Mouse (Mus musculus) c-Kit-negative CD71-positive TER-119-positive erythroid progenitor cells, embryonic 14.5 days (primary cell): Measurements from ENCODE around the gene Abhd2.
"Not testable (repeated sequence)": the region's sequence is repeated elsewhere in the genome, so short reads cannot be mapped to it uniquely, and the experiment has no call there.

Experiments
- DNase-seq: peaks from one replicate; pipeline ENCODE4 v3.0.0-alpha.2; 2013; ENCODE audit warnings: low read depth, low spot score

Abhd2 gene

DNA sequence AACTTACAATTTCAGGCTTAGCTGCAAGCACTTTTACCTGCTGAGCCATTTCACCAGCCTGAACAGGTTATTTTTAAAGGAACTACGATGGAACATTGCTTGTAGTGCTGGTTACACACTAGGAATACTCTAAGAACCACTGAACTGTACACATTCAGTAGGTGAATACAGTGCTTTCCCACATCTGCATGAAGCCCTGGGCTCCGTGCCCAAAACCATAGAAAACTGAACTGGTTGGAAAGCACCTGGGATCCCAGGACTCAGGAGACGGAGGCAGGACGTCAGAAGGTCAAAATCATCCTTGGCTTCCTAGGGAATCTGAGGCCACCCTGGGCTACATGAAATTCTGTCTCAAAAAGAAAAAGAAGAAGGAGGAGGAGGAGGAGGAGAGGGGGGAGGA lies 6.8 kb upstream of the Abhd2 start:
- no peak for DNase-seq

DNA sequence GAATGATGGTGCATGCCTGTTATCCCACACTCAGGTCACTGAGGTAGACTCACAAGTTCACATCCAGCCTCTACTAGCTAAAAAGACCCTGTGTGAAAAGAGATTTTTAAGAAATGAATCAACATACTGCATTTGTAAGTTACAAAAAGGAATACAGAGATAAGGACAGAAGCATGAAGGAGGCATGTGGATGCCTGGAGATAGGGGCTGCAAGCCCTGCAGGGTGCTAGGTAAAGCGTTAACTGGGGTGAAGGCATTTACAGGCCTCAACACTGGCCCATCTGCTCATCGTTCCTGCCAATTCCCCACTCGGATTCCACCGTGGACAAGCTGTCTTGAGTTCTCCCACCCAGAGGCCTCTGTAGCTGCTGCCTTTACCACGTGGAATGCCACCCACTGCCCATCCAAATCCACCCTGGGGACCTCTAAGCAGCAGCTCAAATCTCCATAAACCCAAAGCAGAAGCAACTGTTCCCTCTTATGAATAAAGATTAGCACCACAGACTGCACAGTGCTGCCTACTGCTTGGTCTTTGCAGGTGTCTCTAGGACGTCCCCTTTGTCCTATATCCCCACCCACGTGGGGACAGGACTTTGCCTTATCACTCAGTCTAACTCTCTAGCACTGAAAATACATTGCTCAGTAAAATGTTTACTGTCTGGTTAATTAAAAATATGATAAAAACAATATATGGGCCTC lies 5.2 kb upstream of the Abhd2 start:
- DNase-seq, result no peak

DNA sequence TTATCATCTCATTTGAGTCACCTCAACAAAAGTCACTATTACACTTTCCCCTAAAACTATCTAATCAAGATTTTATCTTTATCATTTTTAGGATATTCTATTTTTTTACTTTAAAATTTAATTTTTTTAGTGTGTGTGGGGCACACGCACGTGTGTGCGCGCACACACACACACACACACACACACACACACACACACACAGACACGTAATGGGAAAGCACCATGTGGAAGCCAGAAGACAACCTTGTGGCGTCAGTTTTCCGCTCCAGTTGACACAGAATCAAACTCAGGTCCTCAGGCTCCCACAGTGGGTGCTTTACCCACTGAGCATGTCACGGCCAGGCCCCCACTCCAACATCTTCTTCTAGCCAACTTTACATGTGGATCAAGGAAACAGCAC lies 4.1 kb upstream of the Abhd2 start:
- DNase-seq, result no peak

DNA sequence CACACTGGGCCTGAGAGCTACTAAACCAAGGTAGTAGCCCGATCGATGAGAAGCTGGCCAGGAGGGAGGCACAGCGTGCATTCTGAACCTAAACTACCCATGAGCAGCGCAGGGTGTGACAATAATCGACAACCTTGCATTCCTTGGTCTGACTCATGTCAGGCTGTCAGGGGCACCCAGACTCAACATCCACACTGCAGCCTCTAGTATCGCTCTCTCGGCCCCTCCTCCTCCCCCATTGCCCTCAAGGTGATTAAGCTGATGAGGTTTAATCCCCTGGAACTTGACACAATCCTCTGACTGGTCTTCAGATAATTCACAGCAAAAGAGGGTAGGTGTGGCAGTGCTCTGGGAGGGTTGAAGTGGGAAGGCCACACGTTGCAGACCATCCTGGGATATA lies 3.6 kb upstream of the Abhd2 start:
- peak; percentile 59 for DNase-seq

DNA sequence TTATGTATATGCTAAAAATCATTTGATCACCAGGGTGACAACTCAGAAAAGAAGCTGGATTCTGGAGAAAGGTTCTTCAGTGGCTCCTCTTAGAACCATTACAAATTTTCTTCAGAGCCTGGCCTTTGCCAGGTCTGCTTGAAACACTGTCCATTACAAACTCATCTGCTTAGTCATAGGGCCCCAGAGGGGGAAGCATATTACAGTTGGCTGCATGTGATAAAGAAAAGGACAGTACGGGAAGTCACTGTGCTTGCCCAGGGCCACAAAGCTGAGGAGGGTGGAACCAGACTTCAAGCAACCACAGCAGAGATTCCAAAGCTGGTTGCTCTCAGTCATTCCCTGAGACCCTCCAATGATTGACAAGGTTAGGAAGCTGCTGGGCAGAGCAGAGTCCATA lies 3.1 kb upstream of the Abhd2 start:
- peak; percentile 78 for DNase-seq

DNA sequence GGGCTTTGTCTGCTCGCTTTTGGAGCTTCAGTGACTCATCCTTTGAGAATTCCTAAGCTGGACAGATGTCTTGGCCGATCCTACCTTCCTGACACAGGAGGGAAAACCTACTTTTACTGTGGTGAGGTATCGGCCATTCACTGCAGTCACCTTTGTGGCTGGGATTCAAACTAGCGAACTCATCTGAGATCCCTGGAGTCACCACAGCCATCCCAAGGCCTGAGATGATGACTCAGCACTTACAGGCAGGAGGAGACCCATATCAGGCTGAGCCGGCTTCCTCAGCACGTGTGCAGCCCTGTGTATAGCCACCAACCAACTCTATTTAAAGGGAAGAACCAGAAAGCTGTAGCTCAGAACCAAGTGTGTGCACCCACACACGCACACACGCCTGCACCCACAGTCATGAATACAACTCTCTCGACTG lies 2.0 kb upstream of the Abhd2 start:
- DNase-seq, result peak; percentile 87

DNA sequence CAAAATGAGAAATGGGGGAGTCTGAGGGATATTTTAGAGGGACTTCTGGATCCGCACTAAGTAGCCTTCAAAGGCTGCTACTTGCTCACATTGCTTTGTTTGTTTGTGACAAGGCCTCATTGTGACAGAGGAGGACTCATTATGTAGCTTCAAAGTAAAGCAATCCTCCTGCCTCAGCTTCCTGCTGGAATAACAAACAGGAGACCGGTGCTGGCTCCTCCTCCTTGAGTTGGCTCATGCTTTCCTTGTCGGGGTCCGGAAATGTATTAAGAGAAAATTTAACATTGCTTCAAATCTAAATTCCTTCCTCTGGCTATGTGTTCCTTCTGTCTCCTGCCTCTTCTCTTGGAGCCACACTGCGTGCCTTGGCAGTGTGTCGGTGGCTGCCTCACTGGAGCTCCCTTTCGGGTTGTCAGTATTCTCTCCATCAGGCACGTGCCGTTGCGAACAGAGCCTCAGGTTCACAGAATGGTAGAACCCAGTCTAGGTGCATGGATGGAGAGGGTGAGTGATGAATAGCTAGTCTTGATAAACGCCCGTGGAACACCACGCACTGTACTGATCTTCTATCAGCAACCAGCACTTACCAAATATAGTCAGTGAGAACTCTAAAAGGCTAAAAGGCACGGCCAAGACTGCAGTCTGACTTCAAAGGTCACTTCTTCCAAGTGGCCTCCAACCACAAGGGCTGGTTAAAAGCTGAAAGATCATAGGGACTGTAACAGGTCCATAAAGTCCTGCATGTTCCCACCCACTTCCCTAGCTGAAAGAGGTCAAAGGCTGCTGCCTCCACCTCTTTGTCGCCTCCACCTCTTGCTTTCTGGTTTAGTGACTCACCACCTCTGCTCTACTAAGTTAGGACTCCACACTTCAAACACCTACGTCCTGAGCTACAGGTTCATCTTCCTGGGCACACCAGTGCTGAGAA lies 874 bp upstream of the Abhd2 start:
- DNase-seq, result no peak

DNA sequence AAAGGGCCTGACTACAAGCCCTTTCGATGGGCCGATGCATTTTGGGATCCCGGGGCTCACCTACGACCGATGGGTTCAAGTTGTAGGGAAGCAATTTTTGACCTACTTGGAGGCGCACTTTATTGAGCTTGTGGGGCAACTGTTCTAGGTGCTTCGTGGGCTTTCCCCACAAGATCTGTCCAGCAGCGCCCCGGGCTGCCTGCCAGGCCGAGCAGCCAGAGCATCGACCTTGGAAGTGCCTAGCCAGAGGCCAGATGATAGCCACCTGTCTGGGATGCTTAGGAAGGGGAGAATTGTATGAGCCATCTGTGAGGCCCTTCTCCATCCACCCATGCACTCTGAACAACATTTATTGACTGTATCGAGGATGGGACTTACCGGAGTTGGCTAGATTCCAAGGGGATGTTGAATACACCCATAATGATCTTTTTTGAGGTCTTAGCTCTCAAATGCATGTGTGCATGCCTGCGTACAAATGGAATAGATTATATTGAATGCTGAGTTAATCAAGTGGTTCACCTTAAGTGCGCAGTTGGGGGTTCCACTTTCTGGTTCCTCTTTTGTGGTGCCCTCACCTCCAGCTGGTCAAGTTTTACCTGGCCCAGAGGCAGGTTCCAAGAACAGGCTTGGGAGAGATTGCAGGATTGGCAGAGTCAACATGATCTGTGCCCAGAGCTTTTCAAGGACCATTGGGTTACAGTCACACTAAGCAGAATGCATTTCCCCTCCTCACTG lies 906 bp downstream of the Abhd2 start:
- no peak for DNase-seq

DNA sequence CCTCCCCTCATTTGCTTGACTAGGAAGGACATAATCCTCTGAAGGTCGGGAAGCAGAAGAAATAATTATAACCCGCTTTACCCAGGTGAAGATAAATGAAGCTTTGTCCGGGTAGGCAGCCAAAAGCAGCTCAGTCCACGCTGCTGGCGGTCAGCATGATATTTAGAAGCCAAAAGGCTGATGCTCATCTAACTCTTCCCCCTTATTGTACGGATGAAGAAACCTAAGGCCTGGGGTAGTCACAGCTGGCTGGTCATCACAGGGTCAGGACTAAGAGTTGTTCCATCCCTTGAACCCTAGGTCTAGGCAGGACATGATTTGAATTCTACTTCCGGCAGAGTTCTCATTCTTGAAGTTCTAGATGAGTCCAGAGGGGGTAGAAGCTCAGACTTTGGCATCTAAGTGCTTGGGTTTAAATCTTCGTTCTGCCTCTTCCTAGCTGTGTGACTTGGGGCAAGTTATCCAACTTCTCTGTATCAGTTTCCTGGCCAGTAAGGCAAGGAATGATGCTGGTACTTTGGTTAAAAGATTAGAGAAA lies 1.5 kb downstream of the Abhd2 start:
- no peak for DNase-seq

DNA sequence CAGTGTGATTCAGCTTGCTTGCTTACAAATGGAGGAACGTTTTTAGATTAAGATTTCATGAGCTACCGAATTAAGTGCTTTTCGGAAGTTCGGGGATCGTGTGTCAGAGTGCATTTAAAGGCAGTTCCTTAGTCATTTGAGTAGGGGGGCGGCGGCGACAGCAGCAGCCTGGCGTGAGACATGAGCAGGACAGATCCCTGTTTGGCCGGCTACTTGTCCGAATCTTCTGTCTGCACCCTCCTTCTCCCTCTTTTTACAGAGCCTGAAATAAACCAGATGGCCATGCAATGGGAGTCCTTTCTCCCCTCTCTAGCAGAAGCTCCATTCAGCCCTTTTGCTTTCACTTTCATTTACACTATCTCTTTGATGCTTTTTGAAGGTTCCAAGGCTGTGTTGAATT lies 2.3 kb downstream of the Abhd2 start:
- DNase-seq, result no peak

DNA sequence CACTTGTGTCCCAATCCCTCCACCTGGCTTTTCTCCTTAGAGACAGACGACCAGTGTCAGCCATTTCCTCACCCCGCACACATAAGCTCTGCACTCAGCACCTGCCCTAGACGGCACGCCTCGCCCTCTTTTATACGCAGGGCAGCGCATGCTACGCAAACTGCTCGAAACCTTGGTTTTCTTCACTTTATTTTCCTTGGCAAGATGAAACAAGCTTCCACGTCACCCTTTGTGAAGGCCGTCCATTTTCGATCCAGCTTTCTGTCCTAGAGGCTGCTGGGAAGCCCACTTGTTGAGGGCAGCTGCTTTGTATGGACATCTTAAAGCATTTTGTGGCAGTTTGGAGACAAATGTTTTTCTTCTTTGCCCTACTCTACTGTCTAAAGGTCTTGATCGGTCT lies 5.4 kb downstream of the Abhd2 start:
- DNase-seq, result no peak

DNA sequence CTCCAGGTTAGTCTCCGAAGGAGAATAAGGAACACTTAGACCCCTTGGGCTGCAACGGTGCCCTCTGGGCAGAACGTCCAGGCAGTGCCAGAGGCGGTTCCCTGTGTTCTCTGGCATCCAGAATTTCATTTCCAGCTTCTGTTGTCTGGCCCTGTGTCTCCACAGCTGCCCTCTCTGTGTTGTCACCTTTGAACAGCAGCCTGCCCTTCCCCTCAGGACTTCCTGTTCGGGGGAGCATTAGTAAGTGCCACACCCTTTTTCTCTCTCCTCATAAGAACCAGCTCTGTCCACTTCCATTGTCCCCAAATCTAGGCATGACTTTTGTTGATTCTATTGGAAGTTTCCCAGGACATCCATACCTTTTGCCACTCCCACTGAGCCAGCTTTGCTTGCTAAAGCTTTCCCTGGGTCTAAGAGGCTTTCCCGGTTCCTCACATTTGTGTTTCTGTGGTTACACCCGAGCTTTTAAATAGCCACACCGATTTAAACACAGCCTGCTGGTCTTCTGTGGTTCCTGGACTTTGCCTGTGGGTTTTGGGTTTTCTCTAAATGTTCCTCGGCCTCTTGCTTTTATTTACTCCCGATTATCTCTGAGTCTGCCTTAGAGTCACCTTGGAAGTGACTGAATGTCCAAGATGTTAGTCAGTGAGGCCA lies 6.5 kb downstream of the Abhd2 start:
- DNase-seq, result no peak

DNA sequence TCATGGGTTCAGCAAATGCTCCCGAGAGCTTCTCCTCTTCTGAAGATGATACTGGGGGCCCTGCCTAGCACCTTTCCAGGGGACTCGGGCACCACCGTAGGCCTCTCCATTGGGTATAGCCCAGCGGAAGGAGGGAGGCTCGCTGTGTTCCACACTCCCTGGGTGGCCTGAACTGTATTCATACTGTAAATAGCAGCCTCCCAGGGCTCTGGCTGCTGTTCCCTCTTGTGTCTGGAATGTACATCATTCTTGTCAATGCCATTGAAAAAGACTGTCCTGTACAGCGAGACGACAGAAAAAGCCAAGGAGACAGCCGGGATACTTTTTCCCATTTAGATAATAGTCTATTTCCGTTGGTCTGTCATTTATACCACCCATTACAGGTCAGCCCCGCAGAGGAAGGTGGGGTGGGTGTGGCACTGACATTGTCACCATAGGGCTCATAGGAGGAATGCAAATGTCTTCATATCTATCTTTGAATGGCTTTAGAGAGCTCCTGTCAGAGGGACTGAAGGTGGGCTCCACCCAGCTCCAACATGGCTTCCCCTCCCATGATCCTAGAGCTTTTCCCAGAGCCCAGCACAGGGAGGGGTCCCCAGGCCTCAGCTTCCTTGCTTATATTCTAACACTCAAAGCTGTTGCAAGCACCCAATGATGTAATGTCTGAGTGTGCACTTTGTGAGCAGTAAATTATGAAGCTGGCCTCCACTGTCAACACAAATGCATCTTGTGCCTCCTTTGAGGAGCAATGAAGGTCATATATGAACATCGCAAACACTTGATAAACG lies 10.1 kb downstream of the Abhd2 start:
- DNase-seq, result no peak

DNA sequence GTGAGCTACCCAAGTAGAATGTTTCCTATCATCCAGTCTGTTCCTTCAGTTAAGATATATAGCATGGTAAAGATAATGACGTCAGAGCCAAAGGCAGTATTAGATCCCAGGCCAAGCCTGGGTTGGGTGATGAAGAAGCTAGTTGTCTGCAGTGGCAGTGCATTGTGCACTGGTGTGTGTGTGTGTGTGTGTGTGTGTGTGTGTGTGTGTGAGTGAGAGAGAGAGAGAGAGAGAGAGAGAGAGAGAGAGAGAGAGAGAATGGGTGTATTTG lies 10.6 kb downstream of the Abhd2 start:
- not testable (repeated sequence) for DNase-seq

DNA sequence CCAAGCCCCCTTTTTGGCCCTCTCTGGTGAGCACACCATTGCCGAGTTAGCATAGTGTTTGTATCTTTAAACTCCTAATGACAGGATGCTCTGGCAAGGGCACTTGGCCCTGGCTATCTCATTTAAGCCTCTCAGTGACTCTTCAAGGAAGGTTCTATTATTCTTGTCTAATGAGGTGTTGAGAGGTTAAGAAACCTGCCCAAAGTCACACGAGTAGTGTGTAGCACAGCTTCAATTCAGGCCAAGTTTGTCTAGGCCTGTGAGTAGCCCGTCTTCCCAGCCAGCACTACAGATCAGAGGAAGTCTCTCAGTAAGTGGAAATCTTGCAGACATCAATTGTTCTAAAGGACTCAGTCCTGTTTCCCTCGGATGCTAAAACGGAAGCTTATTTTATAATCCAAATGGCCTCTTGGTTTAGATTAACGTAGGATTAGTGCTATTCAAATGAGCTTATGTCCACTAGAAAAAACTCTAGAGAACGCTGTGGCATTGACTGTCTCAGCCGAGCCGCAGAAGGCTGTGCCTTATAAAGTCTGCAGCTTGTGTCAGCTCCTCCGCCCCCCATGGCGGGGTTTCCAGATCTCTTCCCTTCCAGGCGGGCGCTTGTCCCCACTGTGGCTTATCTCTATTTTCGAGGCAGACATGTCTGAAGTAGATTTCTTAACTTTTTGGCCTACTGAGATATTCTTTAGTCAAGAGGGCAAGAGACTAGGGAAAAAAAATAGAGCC lies 11.3 kb downstream of the Abhd2 start:
- DNase-seq, result no peak

DNA sequence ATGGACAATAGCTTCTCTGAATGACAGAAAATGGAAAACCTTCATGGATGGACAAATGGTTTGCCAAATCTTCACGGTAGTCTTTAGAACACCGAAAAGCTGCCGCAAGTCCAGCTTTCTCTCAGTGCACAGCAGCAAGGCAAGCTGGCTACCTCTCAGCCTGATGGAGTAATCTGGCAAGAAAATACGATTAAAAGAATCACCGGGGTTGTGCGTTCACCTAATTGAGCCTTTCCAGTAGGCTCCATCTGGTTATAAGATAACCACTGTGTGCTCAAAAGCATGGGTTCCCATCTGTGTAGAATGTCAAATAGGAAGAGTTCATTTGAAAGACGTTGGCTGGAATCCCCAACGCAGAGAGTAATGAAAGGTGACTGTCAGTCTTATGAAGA lies 11.9 kb downstream of the Abhd2 start:
- DNase-seq, result no peak

DNA sequence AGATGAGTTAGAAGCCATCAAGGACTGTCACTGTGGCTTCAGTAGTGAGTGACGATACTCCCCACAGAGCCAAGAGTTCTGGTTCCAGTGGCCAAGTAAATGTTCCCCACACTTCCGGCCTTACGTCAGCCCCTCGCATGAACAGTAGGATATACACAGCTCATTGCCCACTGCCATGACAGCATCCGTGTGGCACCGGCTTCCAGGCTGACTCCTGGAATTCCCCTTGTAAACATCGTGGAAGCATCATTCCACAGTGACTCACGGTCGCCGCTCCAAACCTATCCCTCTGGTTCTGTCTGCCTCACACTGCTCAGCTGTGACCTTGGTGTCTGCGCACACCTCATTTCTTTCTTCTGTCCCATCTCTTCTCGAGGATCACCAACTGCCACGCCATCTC lies 12.4 kb downstream of the Abhd2 start:
- no peak for DNase-seq

DNA sequence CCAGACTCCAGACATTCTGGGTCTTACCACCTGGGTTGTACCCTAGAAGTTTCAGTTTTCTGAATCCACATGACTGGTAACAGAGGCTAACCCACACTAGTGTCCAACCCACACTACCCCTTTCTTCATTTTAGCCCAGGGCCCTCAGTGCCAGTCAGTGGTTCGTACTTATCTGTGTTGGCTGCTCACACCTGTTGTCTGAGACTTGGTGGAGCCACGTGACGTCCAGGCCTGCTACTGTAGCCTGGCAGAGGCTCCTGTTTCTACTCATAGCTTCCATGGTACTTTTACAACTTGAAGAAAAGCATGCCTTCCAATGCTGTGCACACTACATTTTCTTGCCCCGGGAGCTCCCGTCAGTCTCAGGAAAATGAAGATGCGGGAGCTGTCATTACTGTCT lies 14.2 kb downstream of the Abhd2 start:
- no peak for DNase-seq

DNA sequence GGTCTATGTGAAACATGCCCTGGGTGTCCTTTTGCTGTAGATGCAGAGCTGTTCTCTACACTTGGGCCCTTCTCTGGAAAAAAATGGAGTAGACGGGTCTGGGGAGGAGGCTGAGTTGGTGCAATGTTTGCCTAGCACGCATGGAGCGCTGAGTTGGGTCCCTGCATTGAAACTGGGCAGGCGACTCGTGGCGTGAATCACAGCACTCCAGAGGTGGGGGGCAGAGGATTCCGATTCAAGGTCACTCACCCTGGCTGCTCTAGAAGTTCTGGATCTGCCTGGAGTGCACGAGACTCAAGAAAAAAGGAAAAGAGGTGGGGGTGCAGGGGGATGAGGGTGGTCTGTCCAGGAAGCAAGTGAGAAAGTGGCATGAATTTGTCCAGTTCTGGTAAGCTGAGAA lies 14.9 kb downstream of the Abhd2 start:
- DNase-seq, result no peak

DNA sequence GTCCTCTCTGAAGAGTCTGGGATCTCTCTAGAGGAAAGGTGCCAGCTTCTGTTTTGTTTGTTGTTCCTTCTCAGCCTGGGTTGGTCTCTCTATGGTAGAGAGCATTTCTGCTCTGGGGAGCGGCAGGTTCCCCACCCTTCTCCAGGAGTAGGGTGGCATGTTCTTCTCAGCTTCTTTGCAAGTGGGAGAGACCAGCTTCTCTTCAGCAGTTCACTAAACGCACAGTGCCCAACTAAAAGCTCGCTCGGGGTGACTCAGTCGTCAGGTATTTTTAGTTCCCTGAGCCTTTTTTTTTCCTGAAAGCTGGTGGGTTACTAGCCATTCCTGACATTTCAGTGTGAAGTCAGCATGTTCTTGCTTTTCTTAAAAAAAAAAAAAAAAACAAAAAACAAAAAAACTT lies 15.4 kb downstream of the Abhd2 start:
- no peak for DNase-seq
